Mouse (Mus musculus) MEL (cell line): ENCODE data around the gene Epha2.

Experiments used
- BHLHE40 ChIP-seq: IDR thresholded peaks from 2 replicates; pipeline ENCODE4 v1.6.1; 2012; ENCODE audit warnings: low read depth, mild to moderate bottlenecking, inconsistent platforms, low read length, improper control_type of control experiment, borderline replicate concordance
- CHD2 ChIP-seq: IDR thresholded peaks from 2 replicates; pipeline ENCODE4 v1.6.1; 2011; ENCODE audit warnings: low read length, improper control_type of control experiment
- CTCF ChIP-seq, 3 experiments: IDR thresholded peaks in 2 of 3; conservative IDR thresholded peaks in 1 of 3; 2 replicates each; pipeline ENCODE4 v1.5.1; 2011 to 2012; ENCODE audit warnings: low read length in 3 of 3, low read depth in 2 of 3, mild to moderate bottlenecking in 2 of 3, improper control_type of control experiment in 1 of 3, inconsistent platforms in 1 of 3, mixed read lengths in 1 of 3, moderate library complexity in 1 of 3; ENCODE audit not compliant: control insufficient read depth in 1 of 3, insufficient read depth in 1 of 3, poor library complexity in 1 of 3, severe bottlenecking in 1 of 3
- ELF1 ChIP-seq: IDR thresholded peaks from 2 replicates; pipeline ENCODE4 v1.6.1; 2014; ENCODE audit warnings: low read depth, mild to moderate bottlenecking, inconsistent platforms, low read length, improper control_type of control experiment, moderate library complexity
- GABPA ChIP-seq: IDR thresholded peaks from 2 replicates; pipeline ENCODE4 v1.6.1; 2012; ENCODE audit warnings: low read depth, mild to moderate bottlenecking, inconsistent platforms, low read length, improper control_type of control experiment, moderate library complexity
- MYC ChIP-seq: IDR thresholded peaks from 2 replicates; pipeline ENCODE4 v1.6.1; 2011; ENCODE audit warnings: low read depth, mild to moderate bottlenecking, low read length, improper control_type of control experiment, moderate library complexity
- NRF1 ChIP-seq: IDR thresholded peaks from 2 replicates; pipeline ENCODE4 v1.6.1; 2014; ENCODE audit warnings: low read depth, mild to moderate bottlenecking, inconsistent platforms, low read length, improper control_type of control experiment, moderate library complexity; ENCODE audit not compliant: poor library complexity, insufficient read depth, severe bottlenecking
- RAD21 ChIP-seq: IDR thresholded peaks from 2 replicates; pipeline ENCODE4 v1.6.1; 2011; ENCODE audit warnings: mild to moderate bottlenecking, low read depth, low read length, improper control_type of control experiment
- RCOR1 ChIP-seq: IDR thresholded peaks from 2 replicates; pipeline ENCODE4 v1.6.1; 2012; ENCODE audit warnings: low read depth, mild to moderate bottlenecking, inconsistent platforms, low read length, improper control_type of control experiment
- USF2 ChIP-seq, 2 experiments: IDR thresholded peaks; 2 replicates each; pipeline ENCODE4 v1.6.1; 2011 to 2012; ENCODE audit warnings: improper control_type of control experiment in 2 of 2, low read length in 2 of 2, borderline replicate concordance in 1 of 2, inconsistent platforms in 1 of 2, low read depth in 1 of 2, mild to moderate bottlenecking in 1 of 2; ENCODE audit not compliant: insufficient read depth in 1 of 2

GRCm38 (mm10) chr4:141262906-141263637 is 38.0 kb upstream of the Epha2 start:
- TF ChIP-seq CHD2 (no peak), BHLHE40 (no peak), MYC (no peak), GABPA (no peak), CTCF (IDR thresholded peaks at IDR 0.05 in 2 of 3, conservative IDR thresholded peaks at IDR 0.05 in 1 of 3; ENCODE audit: control insufficient read depth in 1 of 3, insufficient read depth in 1 of 3, low read depth in 2 of 3, low read length in 3 of 3, poor library complexity in 1 of 3, severe bottlenecking in 1 of 3) (no peak), RAD21 (no peak), RCOR1 (no peak), ELF1 (no peak), NRF1 (no peak), USF2 (IDR thresholded peaks at IDR 0.05; ENCODE audit: borderline replicate concordance in 1 of 2, insufficient read depth in 1 of 2, low read depth in 1 of 2, low read length in 2 of 2) (no peak)
